Mouse (Mus musculus) gastrocnemius, postnatal 10 days (tissue): Measurements from ENCODE around the gene Sult2a6. TPM values are rescaled to one million over a fixed set of nuclear protein-coding genes. Genes with fewer than 3 reads are reported as not detected.

Experiments used
- DNase-seq: peaks from one replicate; pipeline ENCODE4 v3.0.0; 2021; ENCODE audit warnings: mixed read lengths
- long read RNA-seq, 2 experiments: library from polyadenylated mRNA; stranded (forward); transcript quantifications; one replicate each; pipeline ENCODE4 v2.0.0; 2021
- total RNA-seq, 2 experiments: library from RNA; stranded (reverse); gene quantifications; 2 replicates each; pipeline ENCODE4 v1.2.3; 2021

The Sult2a6 gene
- not detected for total RNA-seq
- long read RNA-seq, experiment 1, result 0 reads
- long read RNA-seq, experiment 2, result 0 reads

GRCm38 (mm10) chr7:14254770-14255169 lies at the start of gene Sult2a6:
Sult2a6 (minus strand) TSS chr7:14254870.
- DNase-seq, result no peak

GRCm38 (mm10) chr7:14215231-14215630 lies 39.4 kb downstream of the Sult2a6 start:
- no peak for DNase-seq

GRCm38 (mm10) chr7:14203417-14203816 lies 51.3 kb downstream of the Sult2a6 start:
- DNase-seq, result no peak

DNA sequence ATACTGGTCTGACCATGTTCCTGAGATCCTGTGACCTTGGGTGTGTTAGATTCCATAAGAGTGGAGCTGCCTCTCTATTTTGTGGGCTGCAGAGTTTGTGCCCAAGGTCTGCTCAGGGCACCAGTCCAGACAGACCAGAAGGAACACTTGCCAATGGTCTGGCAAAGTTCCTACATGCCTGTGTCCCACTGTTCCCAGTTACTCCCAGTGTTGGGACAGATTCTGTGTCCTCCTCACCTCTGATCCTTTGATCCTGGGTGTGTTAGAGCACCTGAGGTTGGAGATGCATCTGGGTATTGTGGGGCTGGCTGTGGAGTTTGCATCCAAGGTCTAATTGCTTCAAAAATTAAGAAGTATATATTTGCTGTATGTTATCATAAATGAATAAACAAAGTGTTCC lies 52.2 kb downstream of the Sult2a6 start:
- no peak for DNase-seq

Other genes starting within 250 kb of the Sult2a6 start
- not detected for gene Sult2a3, start 131.8 kb downstream of the Sult2a6 start, total RNA-seq
- gene Obox8, start 78.7 kb upstream of the Sult2a6 start, total RNA-seq, result not detected
- not detected for gene Sult2a8, start 191.9 kb upstream of the Sult2a6 start, total RNA-seq
- gene Sult2a7, start 239.4 kb upstream of the Sult2a6 start, total RNA-seq, result not detected